Mouse (Mus musculus): ENCODE results near the gene Rab12.
"Not testable (repeated sequence)": the region's sequence is repeated elsewhere in the genome, so short reads cannot be mapped to it uniquely, and the experiment has no call there.

The Rab12 gene

DNA sequence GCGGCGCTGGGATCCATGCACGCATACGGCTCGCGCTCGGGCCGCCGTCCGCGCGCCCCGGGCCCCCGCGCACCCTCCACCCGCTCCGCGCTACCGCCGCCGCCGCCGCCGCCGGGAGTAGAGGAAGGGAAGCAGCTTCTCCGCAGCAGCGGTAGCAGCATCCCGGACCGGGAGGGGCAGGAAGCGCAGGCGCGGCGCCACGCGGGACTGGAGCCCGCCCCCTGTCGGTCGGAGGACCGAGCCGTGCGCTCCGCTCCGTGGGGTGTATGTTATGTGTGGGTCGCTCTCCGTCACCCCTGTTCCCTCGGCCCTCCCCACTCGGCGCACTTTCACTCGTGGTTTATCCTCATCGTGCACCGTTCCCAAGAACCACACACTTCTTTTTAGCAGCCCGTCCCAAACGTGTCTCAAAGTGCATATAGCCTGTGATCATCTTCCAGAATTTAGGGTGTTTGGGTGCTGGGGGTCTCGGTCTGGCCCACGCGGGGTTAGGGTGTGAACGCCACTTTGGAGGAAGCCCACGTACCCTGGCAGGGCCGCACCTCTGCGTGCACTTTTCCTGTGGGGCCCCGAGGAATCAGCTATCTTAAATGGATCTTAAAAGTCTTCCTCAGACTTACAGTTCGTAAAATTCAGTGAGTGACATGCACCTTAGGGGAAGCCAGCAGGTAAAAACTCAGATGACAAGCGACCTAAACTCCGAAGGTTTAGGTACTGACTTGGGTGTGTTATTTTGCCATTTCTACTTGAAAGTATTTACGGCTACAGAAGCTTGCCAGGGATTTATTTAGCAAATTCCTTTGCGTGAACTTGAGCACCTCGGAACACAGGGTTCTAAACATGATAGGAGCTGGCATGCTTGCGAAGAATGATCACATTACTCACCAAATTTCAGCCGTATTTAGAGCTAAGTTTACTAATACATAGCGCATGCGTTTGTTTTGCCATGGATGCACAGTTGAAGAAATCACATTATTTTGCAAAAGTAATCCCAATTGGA is at the start of gene Rab12:
Gene Rab12, minus strand, starts transcription at position 176 of the 1,000 bp plus-strand sequence.
- peak; percentile 54 for DNase-seq (ENCODE audit: low read depth)

DNA sequence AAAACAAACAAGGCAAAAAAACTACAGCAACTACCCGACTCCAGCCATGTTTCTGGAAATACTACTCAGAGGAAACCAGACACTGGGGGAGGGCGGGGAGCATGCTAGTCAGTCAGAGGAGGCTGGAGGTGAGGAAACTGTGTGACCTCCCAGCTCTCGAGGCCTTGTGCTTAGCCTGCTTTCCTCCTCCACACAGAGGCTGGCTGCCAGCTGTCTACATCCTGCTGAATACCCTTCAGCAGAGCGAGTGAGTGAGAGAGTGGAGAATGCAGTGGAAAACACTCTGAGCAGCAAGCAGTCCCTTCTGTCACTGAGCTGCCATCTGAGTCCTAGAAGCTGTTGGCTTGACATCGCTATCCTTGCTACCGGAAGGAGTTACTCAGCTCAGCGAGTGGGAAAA is 44.7 kb upstream of the Rab12 start:
- no peak for DNase-seq (ENCODE audit: low read depth)

DNA sequence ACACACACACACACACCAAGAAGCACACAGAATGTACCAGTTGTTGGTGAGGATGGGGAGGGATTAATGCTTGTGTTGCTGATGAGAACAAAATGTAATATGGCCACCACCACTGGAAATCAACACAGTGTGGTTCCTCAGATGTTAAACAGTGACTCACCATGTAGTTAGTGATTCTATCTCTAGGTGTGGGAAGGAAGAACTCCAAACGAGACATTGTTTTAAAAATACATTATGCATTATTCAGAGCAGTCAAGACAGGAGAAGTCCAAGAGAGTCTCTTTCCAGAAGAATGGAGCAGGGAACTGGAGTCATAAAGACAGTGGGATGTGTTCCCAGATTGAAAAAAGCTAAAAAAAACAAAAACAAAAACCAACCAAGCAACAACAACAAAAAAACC is 44.0 kb upstream of the Rab12 start:
- DNase-seq (ENCODE audit: low read depth) = no peak

DNA sequence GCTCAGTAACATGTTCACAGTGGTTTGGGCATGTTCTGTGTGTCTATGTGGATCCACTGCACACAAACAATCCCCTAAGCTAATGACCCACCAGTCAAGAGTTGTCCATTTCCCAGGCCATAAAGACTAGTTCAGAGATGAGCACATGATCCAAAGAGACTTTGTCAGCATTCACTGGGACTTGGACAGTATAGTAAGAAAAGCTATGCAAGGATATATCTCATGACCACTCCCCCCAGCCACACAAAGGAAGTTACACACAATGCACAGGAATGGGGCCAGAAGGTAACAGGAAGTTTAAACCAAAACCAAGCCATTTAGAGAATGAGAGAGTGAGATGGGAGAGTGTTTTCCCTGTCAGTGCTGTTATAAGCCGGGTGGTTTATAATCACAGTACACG is 41.9 kb upstream of the Rab12 start:
- DNase-seq (ENCODE audit: low read depth) = no peak

GRCm38 (mm10) chr17:66558404-66559317 is 39.1 kb upstream of the Rab12 start:
- DNase-seq (ENCODE audit: low read depth) = no peak

GRCm38 (mm10) chr17:66552690-66553089 is 33.2 kb upstream of the Rab12 start:
- no peak for DNase-seq (ENCODE audit: low read depth)

GRCm38 (mm10) chr17:66550486-66550885 is 31.0 kb upstream of the Rab12 start:
- DNase-seq (ENCODE audit: low read depth) = no peak

GRCm38 (mm10) chr17:66532285-66532684 is 12.8 kb upstream of the Rab12 start:
- DNase-seq (ENCODE audit: low read depth) = no peak

GRCm38 (mm10) chr17:66523396-66523795 is 3.9 kb upstream of the Rab12 start:
- no peak for DNase-seq (ENCODE audit: low read depth)

DNA sequence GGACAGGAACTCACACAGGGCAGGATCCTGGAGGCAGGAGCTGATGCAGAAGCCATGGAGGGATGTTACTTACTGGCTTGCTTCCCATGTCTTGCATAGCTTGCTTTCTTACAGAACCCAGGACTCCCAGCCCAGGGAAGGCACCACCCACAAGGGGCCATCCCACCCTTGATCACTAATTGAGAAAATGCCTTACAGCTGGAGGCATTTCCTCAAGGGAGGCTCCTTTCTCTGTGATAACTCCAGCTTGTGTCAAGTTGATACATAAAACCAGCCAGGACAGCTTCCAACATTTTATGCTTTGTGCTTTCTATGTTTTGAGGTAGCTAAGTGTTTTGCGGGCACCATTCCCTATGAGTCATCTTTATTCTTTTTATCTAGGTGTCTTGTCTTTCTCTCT is 3.1 kb upstream of the Rab12 start:
- DNase-seq (ENCODE audit: low read depth) = not testable (repeated sequence)

DNA sequence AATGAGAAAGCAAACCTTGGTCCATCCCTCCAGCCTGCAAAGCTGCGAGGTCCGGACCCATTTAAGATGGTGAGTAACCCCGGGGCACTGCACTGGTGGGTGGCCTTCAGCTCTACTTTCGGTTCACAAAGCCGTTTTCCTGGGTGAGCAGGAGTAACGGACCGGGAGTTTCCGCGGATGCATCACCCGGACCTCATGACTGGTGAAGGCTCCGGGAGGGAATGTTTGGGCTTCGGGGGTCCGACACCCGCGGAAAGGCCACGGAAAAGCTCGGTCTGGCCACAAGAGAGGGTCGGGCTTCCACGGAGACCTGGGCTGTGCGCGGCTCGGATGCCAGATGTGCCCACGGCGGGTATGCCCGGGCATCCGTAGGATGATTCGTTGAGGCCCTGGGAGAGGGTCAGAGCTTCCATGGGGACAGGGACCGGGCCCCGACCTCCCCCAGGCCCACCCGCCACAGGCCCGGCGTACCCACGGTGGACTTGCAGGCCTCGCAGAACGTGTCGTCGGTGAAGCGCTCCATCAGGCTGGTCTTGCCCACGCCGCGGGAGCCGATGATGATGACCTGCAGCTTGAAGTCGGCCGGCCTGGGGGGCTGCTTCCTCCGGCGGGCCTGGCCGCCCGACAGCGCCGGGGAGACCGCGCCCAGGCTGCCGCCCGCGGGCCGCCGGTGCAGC is 514 bp downstream of the Rab12 start:
- DNase-seq (ENCODE audit: low read depth) = peak; percentile 51

- DNase-seq (ENCODE audit: low read depth) = no peak
These were observed 2.6 kb downstream of the Rab12 start for GRCm38 (mm10) chr17:66516953-66517352.

DNA sequence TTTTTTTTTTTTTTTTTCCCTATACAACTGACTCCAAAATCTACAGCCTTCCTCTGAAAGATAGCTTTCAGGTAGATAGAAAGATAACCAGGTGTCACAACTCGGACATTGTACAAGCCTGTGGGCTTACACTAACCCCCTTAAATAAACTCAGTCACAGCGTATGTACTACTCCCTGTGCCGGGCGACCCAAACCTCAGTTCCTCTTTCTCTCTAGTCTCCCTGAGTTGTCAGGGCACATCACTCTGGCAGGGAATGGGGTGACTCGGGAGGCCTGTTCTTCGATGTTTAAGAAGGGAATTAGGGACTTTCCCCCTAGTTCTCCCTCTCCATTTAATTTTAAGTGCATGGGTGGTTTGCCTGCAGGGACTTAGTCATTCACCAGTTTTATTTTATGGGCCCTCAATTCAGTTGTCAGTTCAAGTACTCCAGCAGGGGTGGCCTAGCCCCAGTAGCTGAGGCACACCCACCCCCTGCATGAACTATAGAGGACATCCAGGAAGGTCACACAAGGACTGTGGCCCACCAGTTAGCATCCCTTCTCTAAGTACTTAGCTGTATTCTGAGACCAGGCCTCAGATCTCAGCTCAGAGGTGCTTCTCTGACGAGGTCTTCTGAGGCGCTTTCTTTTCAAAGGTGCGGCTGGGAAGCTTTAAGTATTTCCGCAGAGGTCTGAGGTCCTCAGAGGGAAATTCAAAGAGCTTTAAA is 5.1 kb downstream of the Rab12 start:
- no peak for DNase-seq (ENCODE audit: low read depth)

DNA sequence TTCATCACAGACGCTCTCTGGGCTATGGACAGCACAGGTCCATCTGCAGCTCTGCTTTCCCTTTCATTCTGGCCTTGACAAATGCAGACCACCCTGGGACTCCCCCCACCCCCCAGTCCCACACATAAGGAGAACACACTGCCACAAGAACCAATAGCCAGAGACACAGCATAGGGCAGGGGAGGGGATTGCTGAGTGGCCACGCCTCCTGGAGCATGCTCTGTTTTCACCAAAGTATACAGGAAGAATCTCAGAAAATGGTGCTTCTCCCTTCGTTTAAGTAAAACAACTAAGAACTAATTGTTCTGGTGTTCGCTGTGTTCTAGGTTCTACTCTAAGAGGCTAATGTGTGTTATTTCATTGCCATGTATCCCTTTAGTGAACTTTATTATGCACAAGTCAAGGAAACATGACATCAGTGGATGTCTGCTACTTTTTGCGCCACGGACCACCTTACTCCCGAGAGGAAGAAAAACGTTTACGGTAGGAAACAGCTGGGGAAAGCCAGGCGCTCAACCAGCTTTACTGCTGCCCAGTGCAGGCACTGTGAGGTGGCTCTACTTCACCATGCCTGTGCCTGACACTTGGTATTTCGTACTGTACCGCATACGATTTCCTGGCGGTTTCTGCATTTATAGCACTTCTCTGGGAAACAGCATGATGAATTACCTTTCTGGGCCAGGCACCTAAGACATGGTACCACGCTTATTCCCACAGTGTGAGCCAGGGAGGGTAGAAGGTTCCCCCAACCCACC is 7.2 kb downstream of the Rab12 start:
- no peak for DNase-seq (ENCODE audit: low read depth)

GRCm38 (mm10) chr17:66510221-66510683 is 9.3 kb downstream of the Rab12 start:
- no peak for DNase-seq (ENCODE audit: low read depth)

DNA sequence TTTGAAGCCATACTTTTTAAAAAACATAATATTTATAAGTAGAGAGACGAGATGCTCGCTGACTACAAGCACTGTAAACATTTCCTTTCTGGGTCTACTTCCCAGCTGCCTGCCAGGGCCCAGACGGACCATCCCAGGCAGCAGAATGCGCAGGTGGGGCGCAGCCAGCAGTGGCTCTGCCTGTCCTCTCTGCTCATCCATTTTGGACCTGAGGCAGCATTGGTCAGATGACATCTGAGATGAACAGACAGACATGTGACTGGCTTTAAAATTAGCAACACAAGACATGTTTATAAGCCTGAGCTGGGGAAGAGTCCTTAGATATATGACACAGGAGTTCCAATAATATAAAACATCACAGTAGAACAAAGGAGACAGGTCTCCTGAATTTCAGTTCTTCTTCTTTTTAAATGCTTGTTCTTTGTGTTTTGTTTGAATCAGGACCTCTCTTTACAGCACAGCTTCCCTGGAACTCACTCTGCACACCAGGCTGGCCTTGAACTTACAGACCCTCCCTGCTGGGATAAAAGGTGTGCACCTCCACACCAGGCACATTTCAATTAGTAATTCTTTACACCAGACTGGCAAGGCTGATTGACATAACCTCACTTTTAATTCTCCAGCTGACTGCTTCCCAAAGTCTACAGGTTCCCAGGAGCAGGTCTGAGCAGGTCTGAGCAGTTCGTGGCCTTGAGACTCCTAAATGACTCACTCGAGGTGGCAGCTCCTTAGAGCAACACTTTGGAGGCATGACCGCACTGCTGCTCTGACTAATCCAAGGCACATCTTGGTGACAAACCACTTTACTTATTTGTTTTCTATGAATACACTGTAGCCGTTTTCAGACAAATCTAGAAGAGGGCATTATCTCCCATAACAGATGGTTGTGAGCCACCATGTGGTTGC is 12.2 kb downstream of the Rab12 start:
- DNase-seq (ENCODE audit: low read depth) = no peak

GRCm38 (mm10) chr17:66504964-66505363 is 14.6 kb downstream of the Rab12 start:
- no peak for DNase-seq (ENCODE audit: low read depth)

DNA sequence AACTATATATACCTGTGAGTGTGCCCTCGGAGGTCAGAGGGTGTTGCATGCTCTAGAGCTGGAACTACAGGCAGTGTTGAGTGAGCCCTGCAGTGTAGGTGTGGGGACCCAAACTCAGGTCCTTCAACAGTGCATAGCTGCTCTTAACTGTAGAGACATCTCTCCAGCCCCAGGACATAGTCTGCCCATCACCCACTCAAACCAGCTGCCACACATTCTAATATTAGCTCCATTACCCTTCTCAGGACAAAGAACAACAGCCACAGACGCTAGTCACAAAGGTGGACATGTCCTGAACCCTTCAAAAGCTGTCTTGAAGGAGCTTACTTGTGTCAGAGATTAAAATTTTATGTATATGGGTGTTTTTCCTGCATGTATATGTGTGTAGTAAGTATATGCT is 15.3 kb downstream of the Rab12 start:
- no peak for DNase-seq (ENCODE audit: low read depth)

DNA sequence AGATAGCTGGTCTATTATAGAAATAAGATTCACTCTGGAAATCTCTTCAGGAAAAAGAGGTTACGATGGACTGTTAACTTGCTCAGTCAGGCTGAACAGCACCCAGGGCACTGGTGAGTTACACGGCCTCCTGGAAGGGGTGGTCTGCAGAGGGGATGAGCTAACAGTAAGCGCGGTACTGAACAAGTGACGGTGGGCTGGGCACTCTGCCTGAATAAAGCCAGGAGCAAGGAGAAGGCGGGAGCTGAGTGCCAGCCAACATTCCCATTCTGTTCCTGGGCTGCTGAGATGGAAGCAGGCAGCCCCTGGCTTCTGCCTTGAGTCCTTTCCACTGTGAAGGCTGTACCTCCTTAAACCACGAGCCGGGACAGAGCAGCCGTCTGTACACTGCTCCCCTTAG is 16.1 kb downstream of the Rab12 start:
- DNase-seq (ENCODE audit: low read depth) = no peak

DNA sequence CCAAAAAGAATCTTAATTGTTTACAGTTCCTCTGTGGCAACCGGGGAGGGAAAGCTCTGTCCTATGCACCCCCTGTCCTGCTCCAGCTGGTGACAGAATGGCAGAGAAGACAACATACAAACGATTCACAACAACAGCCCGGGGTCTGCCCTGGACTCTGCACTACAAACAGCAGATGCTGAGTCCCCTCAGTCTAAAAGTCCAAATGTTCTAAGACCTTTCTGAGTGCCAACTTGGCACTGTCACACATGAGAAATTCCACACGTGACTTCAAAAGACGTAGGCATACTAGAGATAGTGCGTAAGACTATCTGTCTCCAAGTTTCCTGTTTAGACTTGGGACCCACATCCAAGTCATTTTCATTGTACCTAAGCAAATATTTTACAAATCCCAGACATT is 16.7 kb downstream of the Rab12 start:
- no peak for DNase-seq (ENCODE audit: low read depth)

Data from c-Kit-positive CD71-positive TER-119-negative erythroid progenitor cells, embryonic 14.5 days (primary cell).